Mouse (Mus musculus) liver, adult 2 months (tissue): ENCODE measurements around the gene Ntmt1.

Source experiments
- CTCF ChIP-seq: fragments of 200-500 bp; IDR thresholded peaks from 2 replicates; pipeline ENCODE4 v1.5.1; 2011; ENCODE audit warnings: low read depth, low read length, control low read depth
- POLR2A ChIP-seq: fragments of 200-500 bp; IDR thresholded peaks from 2 replicates; pipeline ENCODE4 v1.6.1; 2011; ENCODE audit warnings: low read length, control low read depth; ENCODE audit not compliant: insufficient read depth; ENCODE audit errors: extremely low read depth

- no peak for TF ChIP-seq CTCF
- TF ChIP-seq POLR2A = no peak
These were observed 40.6 kb downstream of the Ntmt1 start for GRCm38 (mm10) chr2:30848184-30848583.
